Mouse (Mus musculus) megakaryocyte progenitor cell, adult 5-6 weeks (primary cell): Measurements from ENCODE around the gene Sh3d19. TPM values are rescaled to one million over a fixed set of nuclear protein-coding genes. Genes with fewer than 3 reads are reported as not detected.

ENCODE experiments used
- ATAC-seq: replicated peaks from 2 replicates; pipeline ENCODE4 v1.8.0; 2016; ENCODE audit warnings: mild to moderate bottlenecking, moderate TSS enrichment, inconsistent platforms; ENCODE audit not compliant: poor library complexity
- total RNA-seq, 2 experiments: library from RNA; stranded (forward) in 1 of 2; stranded (reverse) in 1 of 2; fragments of 157-497, 149-512 nt in 1 of 2; fragments of 200-1000 nt in 1 of 2; gene quantifications; 2 replicates each; pipeline versions ENCODE4 v1.2.3 to v1.2.4; 2015 to 2017

Gene Sh3d19
- total RNA-seq, 2 experiments from 2014 or later, result 3.6 to 6.8 TPM

GRCm38 (mm10) chr3:86134939-86135638 lies 164.2 kb downstream of the Sh3d19 start:
- no peak for ATAC-seq

- ATAC-seq, result peak; percentile 43
Observed at GRCm38 (mm10) chr3:86135886-86136563, 165.1 kb downstream of the Sh3d19 start.

GRCm38 (mm10) chr3:86136936-86137574 lies 166.1 kb downstream of the Sh3d19 start:
- no peak for ATAC-seq

GRCm38 (mm10) chr3:86139660-86140059 lies 168.8 kb downstream of the Sh3d19 start:
- ATAC-seq, result no peak

- no peak for ATAC-seq
Observed at GRCm38 (mm10) chr3:86141366-86141765, 170.5 kb downstream of the Sh3d19 start.

- peak; percentile 6; the same call in 1 of the 2 replicates for ATAC-seq
Observed at GRCm38 (mm10) chr3:86141886-86142262, 171.0 kb downstream of the Sh3d19 start.

GRCm38 (mm10) chr3:86142263-86142933 lies 171.5 kb downstream of the Sh3d19 start, which contains the start of gene Rps3a1:
Rps3a1 (minus strand) TSS chr3:86142702.
- ATAC-seq, result peak; percentile 94

GRCm38 (mm10) chr3:86142934-86143317 lies 172.0 kb downstream of the Sh3d19 start:
- peak; percentile 20 for ATAC-seq

GRCm38 (mm10) chr3:86143343-86143742 lies 172.4 kb downstream of the Sh3d19 start:
- no peak for ATAC-seq

- no peak for ATAC-seq
Observed at GRCm38 (mm10) chr3:86149063-86149462, 178.2 kb downstream of the Sh3d19 start.

GRCm38 (mm10) chr3:86149521-86149920 lies 178.6 kb downstream of the Sh3d19 start:
- ATAC-seq, result no peak

- ATAC-seq, result peak; percentile 73
Observed at GRCm38 (mm10) chr3:86168841-86169425, 198.0 kb downstream of the Sh3d19 start.

- ATAC-seq, result peak; percentile 50; the same call in 1 of the 2 replicates
Observed at GRCm38 (mm10) chr3:86179714-86180113, 208.8 kb downstream of the Sh3d19 start.

Other genes with a start within 250 kb of the Sh3d19 start
- gene Fam160a1, start 153.8 kb upstream of the Sh3d19 start, total RNA-seq (2015), result not detected in 2 replicates
- gene Fam160a1, start 153.8 kb upstream of the Sh3d19 start, total RNA-seq (2017), result not detected in 2 replicates
- not detected in 2 replicates for gene Glt28d2, start 83.6 kb upstream of the Sh3d19 start, total RNA-seq (2015)
- gene Glt28d2, start 83.6 kb upstream of the Sh3d19 start, total RNA-seq (2017), result not detected in 2 replicates
- not detected in 2 replicates for gene Gm37240, start 83.6 kb upstream of the Sh3d19 start, total RNA-seq (2015)
- gene Gm37240, start 83.6 kb upstream of the Sh3d19 start, total RNA-seq (2017), result not detected in 2 replicates
- not detected in 2 replicates for gene Prss48, start 31.4 kb downstream of the Sh3d19 start, total RNA-seq (2015)
- gene Prss48, start 31.4 kb downstream of the Sh3d19 start, total RNA-seq (2017), result not detected in 2 replicates
- 3,851 and 3,962 TPM in 2 replicates for gene Rps3a1, start 171.6 kb downstream of the Sh3d19 start, total RNA-seq (2015)
- 6,854 and 7,683 TPM in 2 replicates for gene Rps3a1, start 171.6 kb downstream of the Sh3d19 start, total RNA-seq (2017)